Mouse (Mus musculus): ENCODE measurements around the gene Kazn.

Gene Kazn

DNA sequence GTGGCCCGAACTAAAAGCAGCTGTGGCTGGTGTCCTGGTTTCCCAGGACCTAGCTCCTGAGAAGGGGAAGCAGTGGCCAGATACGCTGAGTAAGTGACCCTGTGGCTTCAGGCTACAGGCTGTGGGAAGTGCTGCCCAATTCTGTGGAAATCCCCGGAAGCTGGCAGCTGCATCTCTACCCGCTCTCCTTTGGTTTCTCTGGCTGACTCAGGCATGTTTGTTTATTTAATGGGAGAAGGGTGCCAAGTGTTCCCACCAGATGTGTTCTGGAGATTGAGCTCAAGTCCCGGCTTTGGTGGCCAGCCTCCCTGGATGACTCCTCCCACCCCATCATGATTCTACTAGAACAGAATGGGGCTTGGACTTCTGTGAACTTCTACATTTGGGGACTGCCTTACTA lies 141.3 kb downstream of the Kazn start:
- no peak for DNase-seq

DNA sequence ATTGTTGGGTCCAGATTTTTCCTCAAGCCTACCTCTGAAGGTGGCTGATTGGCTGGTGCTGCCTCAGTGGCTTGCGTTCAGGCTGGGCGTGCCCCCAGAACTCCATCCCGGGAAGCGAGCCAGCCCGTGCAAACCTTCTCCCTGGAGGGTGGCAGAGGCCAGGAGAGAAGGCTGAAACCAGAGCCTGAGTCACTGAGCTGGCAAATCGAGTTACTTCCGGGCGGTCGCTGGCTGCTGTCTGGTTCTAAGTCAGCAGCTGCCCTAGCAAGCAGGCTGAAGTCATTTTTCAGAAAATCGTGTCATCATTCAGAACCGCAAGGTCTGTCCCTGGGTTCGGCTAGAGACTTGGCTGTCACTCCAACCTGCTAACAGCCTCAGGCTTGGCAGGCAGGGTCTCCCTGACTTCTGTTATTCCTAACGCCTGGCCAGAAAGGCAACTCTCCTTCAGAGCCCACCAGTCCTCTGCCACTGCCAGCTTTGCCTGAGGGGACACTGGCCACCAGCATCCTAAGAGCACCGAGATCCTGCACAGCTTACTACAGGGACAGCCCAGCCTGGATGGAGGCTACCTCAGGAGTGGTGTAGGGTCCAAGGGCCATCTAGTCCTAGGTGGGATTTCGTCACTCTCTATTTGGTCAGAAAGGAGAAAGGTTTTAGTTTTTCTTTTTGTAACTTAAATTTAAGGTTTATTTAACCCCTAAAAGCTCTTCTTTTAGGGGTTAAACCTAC lies 143.5 kb downstream of the Kazn start:
- no peak for DNase-seq

DNA sequence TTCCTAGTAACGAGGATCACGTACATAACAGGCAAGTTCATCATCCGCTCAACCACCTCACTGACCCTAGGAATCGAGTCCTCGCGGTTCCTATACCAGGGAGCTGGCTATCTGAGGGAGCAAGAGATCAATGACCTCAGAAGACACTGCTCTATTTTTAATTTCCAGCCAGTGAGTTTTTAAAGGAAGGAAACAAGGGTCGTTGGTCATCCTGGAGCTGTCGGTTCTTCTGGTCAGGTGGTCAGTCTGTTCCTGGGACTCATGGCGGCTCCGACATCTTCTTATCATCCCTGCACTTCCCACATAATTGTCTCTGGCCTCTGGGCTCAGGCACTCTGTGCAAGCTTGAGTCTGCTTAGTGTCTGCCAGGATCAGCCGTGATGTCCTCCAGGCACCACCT lies 144.8 kb downstream of the Kazn start:
- DNase-seq = no peak

DNA sequence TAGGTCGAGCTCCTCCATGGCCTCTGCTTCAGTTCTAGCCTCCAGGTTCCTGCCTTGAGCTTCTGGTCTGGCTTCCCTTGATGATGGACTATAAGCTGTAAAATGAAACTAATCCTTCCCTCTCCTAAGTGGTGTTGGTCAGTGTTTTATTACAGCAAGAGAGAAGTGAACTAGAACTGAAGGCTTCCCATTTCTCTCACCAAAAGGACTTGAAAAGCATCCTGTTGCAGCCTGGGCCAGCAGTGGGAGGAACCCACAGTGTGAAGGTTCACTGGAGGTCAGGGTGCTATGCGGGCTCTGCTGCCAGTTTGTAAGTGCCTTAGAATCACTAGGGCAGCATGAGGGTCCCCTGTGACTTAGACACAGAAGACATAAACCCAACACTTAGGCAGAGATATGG lies 148.1 kb downstream of the Kazn start:
- DNase-seq = no peak

DNA sequence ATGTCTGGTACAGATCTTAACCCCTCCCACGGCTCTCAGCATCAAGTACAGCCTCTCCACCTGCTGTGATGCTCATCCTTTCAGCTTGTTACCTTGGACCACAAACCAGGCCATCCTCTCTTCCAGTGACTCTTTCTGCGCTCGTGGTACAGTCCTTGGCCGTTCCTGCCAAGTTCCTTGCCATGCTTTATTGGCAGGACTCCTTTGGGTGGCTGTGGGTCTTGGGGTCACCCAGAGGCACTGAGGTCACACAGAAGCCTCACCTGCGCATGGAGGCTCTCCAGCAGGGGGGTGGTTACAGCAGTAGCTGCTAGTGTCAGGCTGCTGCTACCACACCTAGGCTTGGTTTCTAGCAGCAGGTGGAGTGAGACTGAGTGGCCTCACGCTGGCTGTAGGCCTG lies 149.2 kb downstream of the Kazn start:
- no peak for DNase-seq

DNA sequence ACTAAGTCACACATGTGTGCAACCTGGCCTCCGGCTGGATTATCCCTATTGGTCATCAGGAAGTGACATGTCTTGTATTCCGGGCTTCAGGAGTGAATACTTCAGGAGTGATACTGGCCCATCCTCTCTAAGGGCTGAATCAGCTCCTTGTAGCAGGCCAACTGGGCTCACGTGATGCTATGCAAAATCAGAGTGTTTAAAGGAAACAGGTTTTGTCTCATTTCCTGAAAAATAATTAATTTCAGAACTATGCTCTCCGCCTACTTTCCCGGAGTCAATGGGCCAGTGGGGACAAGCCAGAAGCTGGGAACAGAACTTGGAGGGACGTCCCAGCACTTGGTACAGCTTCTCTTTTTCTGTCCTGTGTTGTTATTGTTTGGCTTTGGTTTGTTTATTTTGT lies 150.4 kb downstream of the Kazn start:
- DNase-seq = no peak

DNA sequence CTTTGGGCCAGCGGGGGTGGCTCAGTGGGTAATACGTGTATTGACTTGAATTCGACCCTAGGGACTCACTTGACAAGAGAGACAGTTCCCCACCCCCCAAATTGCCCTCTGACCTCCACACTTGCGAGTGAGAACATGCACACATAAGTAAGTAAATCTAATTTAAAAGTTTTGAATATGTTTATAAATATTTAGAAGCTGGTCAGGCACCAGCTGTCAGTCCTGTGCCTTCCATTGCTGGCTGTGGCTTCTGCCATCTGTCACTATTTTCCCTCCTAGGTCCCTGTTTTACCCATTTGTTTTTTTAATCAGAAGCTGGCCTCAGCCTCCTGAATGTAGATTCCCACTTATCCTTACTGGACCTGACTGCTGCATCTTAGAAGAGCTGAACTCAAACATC lies 150.8 kb downstream of the Kazn start:
- DNase-seq = no peak

GRCm38 (mm10) chr4:142084936-142085563 lies 154.2 kb downstream of the Kazn start:
- DNase-seq = no peak

GRCm38 (mm10) chr4:142084131-142084899 lies 154.9 kb downstream of the Kazn start, which contains the start of gene Tmem51:
Tmem51 (minus strand) TSS chr4:142084304.
- peak; percentile 58 for DNase-seq

- peak; percentile 76 for DNase-seq
Observed at GRCm38 (mm10) chr4:142083762-142084130, 155.5 kb downstream of the Kazn start.

GRCm38 (mm10) chr4:142083193-142083592 lies 156.0 kb downstream of the Kazn start:
- no peak for DNase-seq

- no peak for DNase-seq
Observed at GRCm38 (mm10) chr4:142082703-142083102, 156.5 kb downstream of the Kazn start.

DNA sequence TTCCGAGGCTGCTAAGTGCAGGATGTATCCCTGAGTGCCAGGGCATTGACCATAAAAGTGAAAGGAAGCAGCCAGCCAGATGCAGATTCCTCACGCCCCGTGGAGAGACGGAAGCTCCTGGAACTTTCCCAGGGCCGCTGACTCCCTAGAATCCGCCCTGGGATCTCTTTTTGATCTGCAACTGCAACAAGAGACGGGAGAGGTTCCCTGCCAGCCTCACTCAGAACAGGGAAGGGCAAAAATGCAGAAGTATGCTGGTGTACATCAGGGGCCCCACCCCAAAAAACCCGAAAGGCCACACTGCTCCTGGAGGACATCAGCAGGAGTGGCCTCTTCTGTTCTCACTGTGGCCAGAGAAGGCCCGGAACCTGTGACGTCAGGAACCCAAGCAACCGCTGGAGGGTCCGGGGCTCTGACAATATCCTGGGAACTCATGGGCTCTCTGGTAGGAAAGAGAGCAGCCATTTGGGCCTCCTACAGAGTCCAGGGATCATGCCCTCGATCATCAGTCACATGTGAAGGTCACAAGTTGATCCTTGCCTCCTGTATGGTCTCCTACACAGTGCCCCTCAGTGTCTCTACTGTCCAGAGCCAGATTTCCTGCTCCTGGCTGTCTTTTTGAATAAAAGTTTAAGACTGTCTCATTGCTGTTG lies 157.4 kb downstream of the Kazn start:
- no peak for DNase-seq

- DNase-seq = no peak
Observed at GRCm38 (mm10) chr4:142080901-142081630, 158.1 kb downstream of the Kazn start.

- no peak for DNase-seq
Observed at GRCm38 (mm10) chr4:142080487-142080767, 158.8 kb downstream of the Kazn start.

DNA sequence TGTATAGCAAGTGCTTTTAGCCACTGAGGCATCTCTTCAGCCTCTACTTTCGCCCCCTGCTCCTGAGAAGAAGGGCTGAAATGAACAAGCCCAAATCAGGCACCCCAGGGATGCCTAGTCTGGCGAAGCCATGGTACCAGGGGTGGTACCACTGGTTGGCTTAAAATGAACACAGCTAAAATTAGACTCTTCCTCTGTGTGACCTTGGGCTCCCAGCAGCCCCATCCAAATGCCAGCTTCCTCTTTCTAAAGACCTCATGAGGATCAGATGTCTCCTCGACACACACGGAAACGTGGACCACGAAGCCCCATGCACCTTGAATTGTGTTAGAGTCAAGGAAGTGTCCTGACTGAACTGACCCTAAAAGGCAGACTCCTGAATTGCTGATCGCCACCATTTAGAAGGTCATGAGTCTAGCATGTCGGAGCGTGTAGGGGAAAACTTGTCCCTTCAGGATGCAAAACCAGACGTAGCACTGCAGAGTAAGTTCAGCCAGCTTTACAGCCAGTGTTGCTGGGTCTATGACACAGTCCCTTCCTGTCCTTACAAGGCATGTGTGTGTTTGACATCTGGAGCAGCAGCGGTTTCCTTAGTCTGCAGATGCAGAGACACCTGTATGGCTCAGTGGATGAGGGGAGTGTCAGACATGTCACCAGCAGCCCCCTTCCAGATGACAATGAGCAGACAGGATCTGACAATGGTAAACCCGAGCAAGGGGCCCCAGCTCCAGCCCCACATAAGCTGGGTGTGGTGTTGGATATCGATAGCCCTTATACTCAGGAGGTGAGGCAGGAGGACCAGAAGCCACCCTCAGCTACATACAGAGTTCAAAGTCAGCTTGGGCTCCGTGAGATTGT lies 159.3 kb downstream of the Kazn start:
- peak; percentile 26 for DNase-seq

DNA sequence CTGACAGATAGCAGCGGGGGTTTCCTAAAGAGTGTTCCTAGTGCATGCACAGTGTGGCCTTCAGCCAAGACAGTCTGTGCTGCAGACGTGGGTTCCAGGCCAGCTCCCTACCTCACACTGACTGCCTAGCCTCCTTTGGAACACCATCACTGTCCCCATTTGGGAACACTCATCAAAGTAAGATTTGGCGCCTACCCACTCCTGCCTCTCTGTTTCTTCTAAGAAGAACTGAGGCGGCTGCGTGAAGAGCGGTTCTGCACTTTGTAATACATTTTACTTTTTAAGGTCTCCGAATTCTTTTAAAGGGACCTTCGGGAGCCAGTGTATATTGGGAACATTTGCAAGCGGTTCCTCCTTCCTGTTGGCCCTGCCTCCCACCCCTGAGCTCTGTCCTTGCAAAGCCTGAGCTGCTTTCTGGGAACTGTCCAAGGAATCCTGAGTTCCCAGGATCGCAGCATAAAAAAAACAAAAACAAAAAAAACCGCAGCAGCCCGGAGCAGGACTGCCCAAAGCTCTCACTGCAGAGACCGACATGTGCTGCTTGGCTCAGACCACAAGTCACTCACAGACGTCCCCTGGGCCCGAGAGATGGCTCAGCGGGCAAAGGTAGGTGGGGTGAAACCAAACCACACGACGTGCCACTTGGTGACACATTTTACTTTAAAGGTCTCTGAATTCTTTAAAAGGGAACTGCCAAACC lies 161.5 kb downstream of the Kazn start:
- no peak for DNase-seq

DNA sequence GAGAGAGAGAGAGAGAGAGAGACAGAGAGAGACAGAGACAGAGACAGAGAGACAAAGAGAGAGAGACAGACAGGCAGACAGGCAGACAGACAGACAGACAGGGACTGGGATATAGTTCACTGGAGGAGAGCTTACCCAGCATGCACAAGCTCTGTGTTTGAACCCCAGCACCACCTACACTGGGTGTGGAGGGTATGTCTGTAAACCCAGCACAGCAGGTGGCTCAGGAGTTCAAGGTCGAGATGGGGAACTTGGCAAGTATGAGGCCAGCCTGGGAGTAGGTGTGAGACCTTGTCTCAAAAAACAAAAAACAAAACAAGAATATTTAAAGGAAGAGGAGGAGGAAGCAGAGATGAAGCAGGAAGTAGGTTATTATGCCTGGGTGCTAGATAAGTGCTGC lies 162.3 kb downstream of the Kazn start:
- no peak for DNase-seq

DNA sequence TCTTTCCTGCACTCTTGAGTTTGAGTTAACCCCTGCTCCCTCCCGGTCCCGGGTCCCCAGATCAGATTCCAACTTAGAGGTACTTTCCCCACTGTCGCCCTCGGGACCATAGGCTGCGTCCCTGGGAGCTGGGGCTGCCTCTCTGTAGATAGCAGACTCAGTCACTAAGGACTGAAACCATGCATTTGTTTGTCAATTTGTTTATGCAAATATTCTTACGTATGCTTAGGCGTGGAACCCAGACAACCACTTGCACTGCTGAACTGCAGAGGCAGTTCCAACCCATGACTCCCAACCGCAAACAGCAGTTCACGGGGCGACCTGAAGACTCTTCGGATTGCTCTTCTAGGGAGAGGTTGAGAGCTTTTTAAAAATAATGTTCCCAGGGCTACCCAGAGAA lies 163.3 kb downstream of the Kazn start:
- DNase-seq = no peak

GRCm38 (mm10) chr4:142074060-142074732 lies 165.0 kb downstream of the Kazn start:
- no peak for DNase-seq

All from thymus, postnatal 4 days (tissue).